Mouse (Mus musculus): ENCODE data around the gene Dclk1. TPM values are rescaled to one million over a fixed set of nuclear protein-coding genes. Genes with fewer than 3 reads are reported as not detected.

Dclk1 gene
- polyA plus RNA-seq, 1 experiment = 2.2 TPM

DNA sequence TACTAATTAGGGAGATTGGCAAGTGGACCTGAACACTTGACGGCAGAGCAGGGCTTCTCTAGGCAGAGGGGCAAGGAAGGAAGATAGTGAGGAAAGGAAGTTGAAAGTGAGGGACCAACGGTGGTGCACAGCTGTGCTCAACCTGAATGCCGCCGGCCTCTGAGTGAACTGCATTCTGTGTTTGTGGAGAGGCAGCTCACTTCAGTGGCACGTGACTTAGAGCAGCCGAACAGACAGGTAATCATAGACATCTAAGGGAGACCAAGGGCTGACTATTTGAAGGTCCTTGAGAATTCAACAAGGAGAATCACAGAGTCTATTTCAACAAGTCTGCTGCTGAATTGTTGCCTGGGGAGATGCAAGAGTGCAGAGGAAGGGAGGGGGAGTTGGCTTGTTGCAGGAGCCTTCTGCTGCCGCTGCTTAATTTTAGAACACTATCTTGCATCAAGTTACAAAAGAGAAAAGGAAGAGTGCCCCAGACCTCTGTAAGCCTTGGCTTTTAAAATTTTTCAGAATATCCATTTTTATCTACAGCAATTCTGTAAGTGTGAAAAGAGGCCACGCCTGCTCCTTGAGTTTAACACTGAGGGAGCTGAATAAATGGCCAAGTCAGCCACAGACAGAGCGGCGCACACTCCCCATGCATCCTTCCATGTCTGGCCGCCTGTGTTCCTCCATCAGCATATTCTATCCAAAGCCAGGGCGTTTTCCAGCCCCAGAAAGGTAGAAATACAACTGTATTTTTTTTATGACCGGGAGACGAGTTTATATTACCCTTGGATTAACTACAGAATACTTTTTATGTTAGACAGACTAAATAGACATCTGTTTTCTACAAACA lies 289.3 kb downstream of the Dclk1 start:
- Histone ChIP-seq H3K79me2 (ENCODE audit: control insufficient read depth, insufficient read depth) (no peaks in the 10 kb centered on the region), H3K4me3 (ENCODE audit: insufficient read depth, poor library complexity, severe bottlenecking) (no peak overlapping the region), H3K36me3 (ENCODE audit: control insufficient read depth, insufficient read depth) (no peaks in the 10 kb centered on the region), H3K79me3 (ENCODE audit: low read depth) (no peaks in the 10 kb centered on the region), H3ac (ENCODE audit: control insufficient read depth, insufficient read length, low read depth) (no peak overlapping the region), H3K27me3 (ENCODE audit: control insufficient read depth, insufficient read depth, insufficient read length) (no peaks in the 10 kb centered on the region)
- TF ChIP-seq CTCF (IDR thresholded peaks at IDR 0.05; ENCODE audit: control insufficient read depth, insufficient read depth, insufficient read length) (no peak), CEBPB (IDR thresholded peaks at IDR 0.05; ENCODE audit: low read depth) (no peak), USF1 (IDR thresholded peaks at IDR 0.05; ENCODE audit: low read depth) (no peak), FOSL1 (IDR thresholded peaks at IDR 0.05; ENCODE audit: insufficient read depth, low read length, poor library complexity, severe bottlenecking) (no peak), MAX (IDR thresholded peaks at IDR 0.05) (no peak)

DNA sequence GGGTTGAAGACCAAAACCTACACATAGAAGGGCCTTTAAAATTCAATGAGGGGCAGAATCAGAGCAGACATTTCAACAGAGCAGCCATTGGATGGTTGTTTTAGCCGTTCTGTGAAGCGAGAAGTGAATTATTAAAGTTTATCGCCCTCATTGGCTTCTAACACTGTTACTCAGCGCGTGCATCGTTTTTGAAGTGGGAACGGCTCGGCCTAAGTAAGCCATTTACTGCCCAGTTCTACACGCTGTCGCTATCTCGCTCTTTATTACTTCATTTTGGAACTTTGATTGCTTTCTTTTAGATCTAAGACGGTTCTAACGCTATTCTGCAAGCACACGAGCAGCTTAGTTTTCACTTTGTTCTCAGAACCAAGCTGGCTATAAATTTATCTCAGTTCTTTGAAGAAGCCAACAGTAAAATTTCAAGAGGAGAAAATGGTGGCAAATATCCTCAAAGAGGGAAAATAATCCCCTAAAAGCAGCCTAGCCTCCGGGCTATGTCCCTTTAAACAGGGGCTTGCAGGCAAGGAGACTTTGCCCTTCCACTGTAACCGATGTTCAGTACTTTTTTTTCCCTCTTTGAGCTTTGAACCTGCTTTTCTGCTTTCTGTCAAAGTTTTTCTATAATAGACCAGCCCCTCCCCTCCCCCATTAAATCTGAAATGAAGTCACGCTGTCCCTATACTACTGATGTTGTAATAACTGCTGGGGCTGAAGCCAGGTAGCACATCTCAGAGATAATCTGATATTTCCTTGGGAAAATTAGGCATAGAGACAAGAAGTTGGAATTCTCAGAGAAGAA lies 290.2 kb downstream of the Dclk1 start:
- Histone ChIP-seq H3K79me2 (ENCODE audit: control insufficient read depth, insufficient read depth) (no peaks in the 10 kb centered on the region), H3K36me3 (ENCODE audit: control insufficient read depth, insufficient read depth) (no peaks in the 10 kb centered on the region), H3K27me3 (ENCODE audit: control insufficient read depth, insufficient read depth, insufficient read length) (no peaks in the 10 kb centered on the region), H3ac (ENCODE audit: control insufficient read depth, insufficient read length, low read depth) (no peak overlapping the region), H3K4me3 (ENCODE audit: insufficient read depth, poor library complexity, severe bottlenecking) (no peak overlapping the region), H3K79me3 (ENCODE audit: low read depth) (no peaks in the 10 kb centered on the region)
- no peak for TF ChIP-seq MYOD1 (IDR thresholded peaks at IDR 0.05; ENCODE audit: control insufficient read depth, insufficient read length, low read depth)
- TF ChIP-seq FOSL1 (IDR thresholded peaks at IDR 0.05; ENCODE audit: insufficient read depth, low read length, poor library complexity, severe bottlenecking) = no peak
- TF ChIP-seq MAX (IDR thresholded peaks at IDR 0.05) = no peak
- no peak for TF ChIP-seq CTCF (IDR thresholded peaks at IDR 0.05; ENCODE audit: control insufficient read depth, insufficient read depth, insufficient read length)
- TF ChIP-seq MYOG (IDR thresholded peaks at IDR 0.05; ENCODE audit: control insufficient read depth, extremely low read depth, insufficient read length) = no peak
- no peak for TF ChIP-seq CEBPB (IDR thresholded peaks at IDR 0.05; ENCODE audit: low read depth)
- no peak for TF ChIP-seq USF1 (IDR thresholded peaks at IDR 0.05; ENCODE audit: low read depth)

DNA sequence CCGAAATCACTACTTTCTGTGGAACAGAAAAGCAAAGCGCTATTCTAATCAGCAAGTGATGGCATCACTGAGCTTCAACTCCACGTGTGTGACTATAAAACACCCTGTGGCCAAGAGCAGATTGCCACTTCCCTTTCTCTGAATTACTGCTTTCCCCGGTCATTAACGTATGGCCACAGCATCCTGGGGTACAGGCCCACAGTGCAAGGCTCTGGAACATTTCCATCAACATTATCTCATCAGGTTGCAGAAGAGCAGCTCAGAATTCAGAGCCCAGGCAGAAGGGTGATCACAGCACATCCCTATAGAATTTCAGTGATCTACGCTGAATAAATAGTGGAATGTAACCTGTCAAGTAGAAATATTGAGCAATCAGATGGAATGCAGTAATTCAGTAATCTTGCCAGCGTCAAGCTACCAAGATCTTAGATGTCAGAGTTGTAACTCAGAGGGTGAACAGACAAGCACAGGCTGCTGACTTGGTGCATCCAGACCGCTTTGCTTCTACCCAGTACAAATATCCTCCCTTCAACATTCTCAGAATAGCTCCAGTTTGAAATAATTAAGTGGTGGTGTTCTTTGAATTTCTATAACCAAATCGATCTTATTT lies 293.5 kb downstream of the Dclk1 start:
- H3K79me3 ChIP-seq (ENCODE audit: low read depth) = no peaks in the 10 kb centered on the region
- H3ac ChIP-seq (ENCODE audit: control insufficient read depth, insufficient read length, low read depth) = no peak overlapping the region
- no peaks in the 10 kb centered on the region for H3K36me3 ChIP-seq (ENCODE audit: control insufficient read depth, insufficient read depth)
- no peak overlapping the region for H3K4me3 ChIP-seq (ENCODE audit: insufficient read depth, poor library complexity, severe bottlenecking)
- H3K27me3 ChIP-seq (ENCODE audit: control insufficient read depth, insufficient read depth, insufficient read length) = no peaks in the 10 kb centered on the region
- no peaks in the 10 kb centered on the region for H3K79me2 ChIP-seq (ENCODE audit: control insufficient read depth, insufficient read depth)
- no peak for TF ChIP-seq MYOG (IDR thresholded peaks at IDR 0.05; ENCODE audit: control insufficient read depth, extremely low read depth, insufficient read length)
- TF ChIP-seq MYOD1 (IDR thresholded peaks at IDR 0.05; ENCODE audit: control insufficient read depth, insufficient read length, low read depth) = no peak
- TF ChIP-seq FOSL1 (IDR thresholded peaks at IDR 0.05; ENCODE audit: insufficient read depth, low read length, poor library complexity, severe bottlenecking) = no peak
- TF ChIP-seq MAX (IDR thresholded peaks at IDR 0.05) = no peak
- peak; percentile 65 for TF ChIP-seq CEBPB (IDR thresholded peaks at IDR 0.05; ENCODE audit: low read depth)

DNA sequence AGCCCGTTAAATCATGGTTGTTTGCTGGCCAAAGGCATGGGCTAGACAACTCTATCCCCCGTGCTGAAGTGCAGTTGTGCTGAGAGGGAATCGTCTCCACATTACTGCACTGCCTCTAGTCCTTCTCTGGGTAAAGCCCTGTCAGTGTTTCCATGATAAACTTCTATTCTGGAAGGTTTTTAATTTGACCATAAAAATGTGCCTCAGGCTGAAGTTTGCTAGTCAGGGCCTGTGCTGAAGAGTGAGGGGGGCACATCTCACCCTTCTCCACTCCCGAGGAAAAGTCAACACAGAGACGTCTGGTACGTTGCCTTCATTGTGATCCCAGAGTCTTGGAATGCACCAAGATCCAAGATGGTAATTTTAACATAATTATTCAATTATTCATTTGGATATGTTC lies 294.7 kb downstream of the Dclk1 start:
- Histone ChIP-seq H3K4me3 (ENCODE audit: insufficient read depth, poor library complexity, severe bottlenecking) (no peak overlapping the region), H3ac (ENCODE audit: control insufficient read depth, insufficient read length, low read depth) (no peak overlapping the region), H3K79me2 (ENCODE audit: control insufficient read depth, insufficient read depth) (no peaks in the 10 kb centered on the region), H3K27me3 (ENCODE audit: control insufficient read depth, insufficient read depth, insufficient read length) (no peaks in the 10 kb centered on the region), H3K36me3 (ENCODE audit: control insufficient read depth, insufficient read depth) (no peaks in the 10 kb centered on the region), H3K79me3 (ENCODE audit: low read depth) (no peaks in the 10 kb centered on the region)
- no peak for TF ChIP-seq CEBPB (IDR thresholded peaks at IDR 0.05; ENCODE audit: low read depth)
- TF ChIP-seq CTCF (IDR thresholded peaks at IDR 0.05; ENCODE audit: control insufficient read depth, insufficient read depth, insufficient read length) = no peak

DNA sequence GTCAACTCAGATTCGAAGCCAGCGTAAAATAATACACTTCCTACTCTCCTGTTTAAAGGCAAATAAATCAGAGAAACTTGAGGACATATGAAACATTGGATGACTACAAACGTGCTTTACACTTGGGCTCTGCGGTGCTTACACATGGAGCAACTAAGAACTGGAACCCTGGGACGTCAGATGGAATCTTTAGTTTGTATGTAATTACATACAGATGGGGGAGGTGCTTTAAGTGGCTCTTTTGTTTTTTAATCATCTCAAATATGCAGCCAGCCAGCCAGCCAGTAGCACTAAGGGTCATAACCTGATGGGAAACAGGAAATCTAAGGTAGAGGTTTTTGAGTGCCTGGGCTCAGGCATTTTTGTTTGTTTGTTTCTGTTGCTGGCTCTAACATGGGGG lies 295.6 kb downstream of the Dclk1 start:
- Histone ChIP-seq H3K4me3 (ENCODE audit: insufficient read depth, poor library complexity, severe bottlenecking) (no peak overlapping the region), H3K36me3 (ENCODE audit: control insufficient read depth, insufficient read depth) (no peaks in the 10 kb centered on the region), H3K79me3 (ENCODE audit: low read depth) (no peaks in the 10 kb centered on the region), H3K27me3 (ENCODE audit: control insufficient read depth, insufficient read depth, insufficient read length) (no peaks in the 10 kb centered on the region), H3K79me2 (ENCODE audit: control insufficient read depth, insufficient read depth) (no peaks in the 10 kb centered on the region), H3ac (ENCODE audit: control insufficient read depth, insufficient read length, low read depth) (no peak overlapping the region)
- TF ChIP-seq FOSL1 (IDR thresholded peaks at IDR 0.05; ENCODE audit: insufficient read depth, low read length, poor library complexity, severe bottlenecking) (no peak), MAX (IDR thresholded peaks at IDR 0.05) (no peak), CTCF (IDR thresholded peaks at IDR 0.05; ENCODE audit: control insufficient read depth, insufficient read depth, insufficient read length) (no peak), MYOD1 (IDR thresholded peaks at IDR 0.05; ENCODE audit: control insufficient read depth, insufficient read length, low read depth) (no peak), MYOG (IDR thresholded peaks at IDR 0.05; ENCODE audit: control insufficient read depth, extremely low read depth, insufficient read length) (no peak), CEBPB (IDR thresholded peaks at IDR 0.05; ENCODE audit: low read depth) (no peak), USF1 (IDR thresholded peaks at IDR 0.05; ENCODE audit: low read depth) (no peak)
